Mouse (Mus musculus): Measurements from ENCODE around the gene Il22ra2. TPM values are rescaled to one million over a fixed set of nuclear protein-coding genes. Genes with fewer than 3 reads are reported as not detected.
A peak's percentile ranks its signal among the peaks of the same experiment; 100 is the strongest.
"Not testable (repeated sequence)": the region's sequence is repeated elsewhere in the genome, so short reads cannot be mapped to it uniquely, and the experiment has no call there.

Gene Il22ra2
- total and polyA plus RNA-seq, 2 experiments from 2014 or later = not detected

GRCm38 (mm10) chr10:19600093-19600420 is 21.7 kb upstream of the Il22ra2 start:
- 84% methylated on average over 3 of the region's 3 CpGs for WGBS
- H3K9me3 ChIP-seq (replicated peaks; ENCODE audit: control insufficient read depth, low read length) = no peaks in the 10 kb centered on the region
- no peak for ATAC-seq (ENCODE audit: insufficient read depth, low read depth)
- H3K36me3 ChIP-seq (replicated peaks; ENCODE audit: control insufficient read depth, insufficient read depth, low read length) = peaks cover 79% of the 10 kb centered on the region
- no peak for TF ChIP-seq EP300 (IDR thresholded peaks at IDR 0.05; ENCODE audit: low read depth)
- TF ChIP-seq CTCF (IDR thresholded peaks at IDR 0.05; ENCODE audit: low read depth) = no peak
- DNase-seq (ENCODE audit: low spot score) = no peak
- no peaks in the 10 kb centered on the region for H3K27me3 ChIP-seq (ENCODE audit: control insufficient read depth, insufficient read depth, low read length)
- H3K4me2 ChIP-seq (ENCODE audit: low read depth, low read length) = no peak overlapping the region
- H3K9ac ChIP-seq (replicated peaks; ENCODE audit: low read depth, low read length) = no peak overlapping the region
- no peak overlapping the region for H3K4me3 ChIP-seq (ENCODE audit: low read depth, low read length)
- no peaks in the 10 kb centered on the region; the same call in 1 of the 2 replicates for H3K4me1 ChIP-seq (ENCODE audit: control insufficient read depth, insufficient read depth)
- 0 out of 2 replicates have a peak overlapping the region, but pooled peaks have one; percentile 7 for H3K27ac ChIP-seq (ENCODE audit: low read depth)

DNA sequence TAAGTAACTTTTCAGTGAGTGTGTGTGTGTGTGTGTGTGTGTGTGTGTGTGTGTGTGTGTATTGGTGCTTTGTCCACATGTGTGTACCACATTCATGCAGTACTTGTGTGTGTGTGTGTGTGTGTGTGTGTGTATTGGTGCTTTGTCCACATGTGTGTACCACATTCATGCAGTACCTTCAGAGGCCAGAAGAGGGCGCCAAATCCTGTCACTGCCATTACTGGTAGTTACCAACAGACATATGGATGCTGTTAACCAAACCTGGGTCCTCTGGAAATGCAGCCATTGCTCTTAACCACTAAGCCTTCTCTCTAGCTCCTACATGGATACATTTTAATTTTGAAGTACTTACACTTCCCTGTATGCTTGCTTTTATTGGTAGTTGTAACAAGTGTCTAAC is 20.3 kb upstream of the Il22ra2 start:
- not testable (repeated sequence) for H3K9ac ChIP-seq (replicated peaks; ENCODE audit: low read depth, low read length); H3K27me3 ChIP-seq (ENCODE audit: control insufficient read depth, insufficient read depth, low read length); H3K27ac ChIP-seq (ENCODE audit: low read depth); H3K4me1 ChIP-seq (ENCODE audit: control insufficient read depth, insufficient read depth); ATAC-seq (ENCODE audit: insufficient read depth, low read depth); H3K9me3 ChIP-seq (replicated peaks; ENCODE audit: control insufficient read depth, low read length); H3K4me2 ChIP-seq (ENCODE audit: low read depth, low read length); DNase-seq (ENCODE audit: low spot score); H3K4me3 ChIP-seq (ENCODE audit: low read depth, low read length)
- peak; percentile 47; the same call in 1 of the 2 replicates for TF ChIP-seq CTCF (IDR thresholded peaks at IDR 0.05; ENCODE audit: low read depth)
- peaks cover 90% of the 10 kb centered on the region for H3K36me3 ChIP-seq (replicated peaks; ENCODE audit: control insufficient read depth, insufficient read depth, low read length)
- WGBS = 41% methylated on average over 1 of the region's 1 CpGs

- no peak for DNase-seq (ENCODE audit: low spot score)
- H3K4me1 ChIP-seq (ENCODE audit: control insufficient read depth, insufficient read depth) = no peaks in the 10 kb centered on the region
- no peak for ATAC-seq (ENCODE audit: insufficient read depth, low read depth)
- peaks cover 96% of the 10 kb centered on the region for H3K36me3 ChIP-seq (replicated peaks; ENCODE audit: control insufficient read depth, insufficient read depth, low read length)
- H3K4me3 ChIP-seq (ENCODE audit: low read depth, low read length) = no peak overlapping the region
- TF ChIP-seq EP300 (IDR thresholded peaks at IDR 0.05; ENCODE audit: low read depth) (no peak), CTCF (IDR thresholded peaks at IDR 0.05; ENCODE audit: low read depth) (no peak)
- no peak overlapping the region for H3K27ac ChIP-seq (ENCODE audit: low read depth)
- WGBS = 92% methylated on average over 6 of the region's 6 CpGs
- no peak overlapping the region for H3K9ac ChIP-seq (replicated peaks; ENCODE audit: low read depth, low read length)
- H3K27me3 ChIP-seq (ENCODE audit: control insufficient read depth, insufficient read depth, low read length) = no peaks in the 10 kb centered on the region
- H3K9me3 ChIP-seq (replicated peaks; ENCODE audit: control insufficient read depth, low read length) = no peaks in the 10 kb centered on the region
- H3K4me2 ChIP-seq (ENCODE audit: low read depth, low read length) = no peak overlapping the region
Observed at GRCm38 (mm10) chr10:19603231-19603630, 18.6 kb upstream of the Il22ra2 start.

GRCm38 (mm10) chr10:19609125-19609524 is 12.7 kb upstream of the Il22ra2 start:
- ATAC-seq (ENCODE audit: insufficient read depth, low read depth) (no peak), DNase-seq (ENCODE audit: low spot score) (no peak)
- H3K4me1 ChIP-seq (ENCODE audit: control insufficient read depth, insufficient read depth) = peaks cover 14% of the 10 kb centered on the region
- H3K36me3 ChIP-seq (replicated peaks; ENCODE audit: control insufficient read depth, insufficient read depth, low read length) = peaks cover 63% of the 10 kb centered on the region
- H3K4me3 ChIP-seq (ENCODE audit: low read depth, low read length) = no peak overlapping the region
- H3K27ac ChIP-seq (ENCODE audit: low read depth) = no peak overlapping the region; the same call in 1 of the 2 replicates
- H3K9ac ChIP-seq (replicated peaks; ENCODE audit: low read depth, low read length) = no peak overlapping the region
- no peak for TF ChIP-seq CTCF (IDR thresholded peaks at IDR 0.05; ENCODE audit: low read depth)
- no peak for TF ChIP-seq EP300 (IDR thresholded peaks at IDR 0.05; ENCODE audit: low read depth)
- H3K9me3 ChIP-seq (replicated peaks; ENCODE audit: control insufficient read depth, low read length) = no peaks in the 10 kb centered on the region
- H3K4me2 ChIP-seq (ENCODE audit: low read depth, low read length) = no peak overlapping the region
- WGBS = 46% methylated on average over 14 of the region's 14 CpGs
- no peaks in the 10 kb centered on the region for H3K27me3 ChIP-seq (ENCODE audit: control insufficient read depth, insufficient read depth, low read length)

- H3K36me3 ChIP-seq (replicated peaks; ENCODE audit: control insufficient read depth, insufficient read depth, low read length) = peaks cover 38% of the 10 kb centered on the region
- TF ChIP-seq EP300 (IDR thresholded peaks at IDR 0.05; ENCODE audit: low read depth) (no peak), CTCF (IDR thresholded peaks at IDR 0.05; ENCODE audit: low read depth) (no peak)
Observed at GRCm38 (mm10) chr10:19611616-19612015, 10.2 kb upstream of the Il22ra2 start.

DNA sequence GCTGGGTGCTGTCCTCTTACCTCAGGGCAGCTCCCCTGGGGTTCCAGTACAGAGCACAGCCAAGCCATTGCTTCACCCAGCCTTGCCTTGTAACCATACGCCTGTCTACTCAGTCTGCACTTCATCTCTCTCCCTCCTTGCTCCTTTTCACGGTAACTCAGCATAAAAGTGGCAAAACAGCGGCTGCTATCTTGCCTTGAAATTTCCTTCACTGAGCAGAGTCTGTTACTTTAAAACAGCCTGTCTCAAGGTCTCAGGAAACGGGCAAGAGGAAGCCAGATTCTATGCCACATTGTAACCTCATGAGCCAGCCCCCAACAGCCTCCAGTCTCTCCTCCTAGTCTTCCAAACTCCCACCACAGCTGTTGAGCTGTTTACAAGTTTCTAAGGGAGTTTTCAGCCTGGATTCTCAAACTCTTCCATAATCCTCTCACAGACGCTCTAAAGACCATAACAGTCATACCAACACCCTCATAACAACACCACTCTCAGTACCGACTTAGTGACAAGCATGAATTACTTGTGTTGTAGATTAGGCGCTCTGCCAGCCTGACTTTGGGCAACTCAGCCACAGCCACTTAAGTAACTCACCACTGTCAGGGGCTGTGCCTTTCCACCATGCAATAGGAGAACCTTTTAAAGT is 8.6 kb upstream of the Il22ra2 start:
- TF ChIP-seq EP300 (IDR thresholded peaks at IDR 0.05; ENCODE audit: low read depth) (no peak), CTCF (IDR thresholded peaks at IDR 0.05; ENCODE audit: low read depth) (no peak)
- ATAC-seq (ENCODE audit: insufficient read depth, low read depth) (peak; percentile 77), DNase-seq (ENCODE audit: low spot score) (peak; percentile 57)
- WGBS = 20% methylated on average over 7 of the region's 7 CpGs
- H3K4me1 ChIP-seq (ENCODE audit: control insufficient read depth, insufficient read depth) = peaks cover 19% of the 10 kb centered on the region
- H3K9me3 ChIP-seq (replicated peaks; ENCODE audit: control insufficient read depth, low read length) = no peaks in the 10 kb centered on the region
- no peak overlapping the region for H3K4me3 ChIP-seq (ENCODE audit: low read depth, low read length)
- H3K9ac ChIP-seq (replicated peaks; ENCODE audit: low read depth, low read length) = no peak overlapping the region
- peaks cover 22% of the 10 kb centered on the region for H3K36me3 ChIP-seq (replicated peaks; ENCODE audit: control insufficient read depth, insufficient read depth, low read length)
- no peaks in the 10 kb centered on the region for H3K27me3 ChIP-seq (ENCODE audit: control insufficient read depth, insufficient read depth, low read length)
- peak overlapping the region; percentile 45 for H3K27ac ChIP-seq (ENCODE audit: low read depth)
- H3K4me2 ChIP-seq (ENCODE audit: low read depth, low read length) = peak overlapping the region; percentile 33

More at GRCm38 (mm10) chr10:19611616-19612015, 10.2 kb upstream of the Il22ra2 start:
- no peak for DNase-seq (ENCODE audit: low spot score)
- H3K4me2 ChIP-seq (ENCODE audit: low read depth, low read length) = no peak overlapping the region
- ATAC-seq (ENCODE audit: insufficient read depth, low read depth) = no peak
- no peak overlapping the region for H3K9ac ChIP-seq (replicated peaks; ENCODE audit: low read depth, low read length)
- H3K27ac ChIP-seq (ENCODE audit: low read depth) = no peak overlapping the region
- peaks cover 19% of the 10 kb centered on the region for H3K4me1 ChIP-seq (ENCODE audit: control insufficient read depth, insufficient read depth)
- H3K9me3 ChIP-seq (replicated peaks; ENCODE audit: control insufficient read depth, low read length) = no peaks in the 10 kb centered on the region
- no peaks in the 10 kb centered on the region for H3K27me3 ChIP-seq (ENCODE audit: control insufficient read depth, insufficient read depth, low read length)
- no peak overlapping the region for H3K4me3 ChIP-seq (ENCODE audit: low read depth, low read length)
- 34% methylated on average over 2 of the region's 2 CpGs for WGBS
